Mouse (Mus musculus): Measurements from ENCODE around the gene Gpsm1. TPM values are rescaled to one million over a fixed set of nuclear protein-coding genes. Genes with fewer than 3 reads are reported as not detected.

Gene Gpsm1
- total RNA-seq, 2 experiments from 2014 or later = 50.5 to 61.3 TPM

- no peak for DNase-seq (ENCODE audit: low spot score in 2 of 2)
These were observed 23.2 kb downstream of the Gpsm1 start for GRCm38 (mm10) chr2:26338302-26339203.

- DNase-seq (ENCODE audit: low spot score in 2 of 2) = no peak
These were observed 23.9 kb downstream of the Gpsm1 start for GRCm38 (mm10) chr2:26339204-26339551.

GRCm38 (mm10) chr2:26341510-26341981 is 26.2 kb downstream of the Gpsm1 start:
- peak; percentile 31 to 63 for DNase-seq (ENCODE audit: low spot score in 2 of 2)

- peak; percentile 75 to 78 for DNase-seq (ENCODE audit: low spot score in 2 of 2)
These were observed 26.7 kb downstream of the Gpsm1 start for GRCm38 (mm10) chr2:26342044-26342443.

GRCm38 (mm10) chr2:26342609-26343490 is 27.5 kb downstream of the Gpsm1 start:
- DNase-seq (ENCODE audit: low spot score in 2 of 2) = no peak

- no peak for DNase-seq (ENCODE audit: low spot score in 2 of 2)
These were observed 32.9 kb downstream of the Gpsm1 start for GRCm38 (mm10) chr2:26348241-26348640.

- peak; percentile 93 to 95 for DNase-seq (ENCODE audit: low spot score in 2 of 2)
These were observed 36.3 kb downstream of the Gpsm1 start, which contains the start of gene Dnlz for GRCm38 (mm10) chr2:26351358-26352290. TSS of gene Dnlz (minus strand) at chr2:26352110.

GRCm38 (mm10) chr2:26352291-26352910 is 37.1 kb downstream of the Gpsm1 start:
- DNase-seq (ENCODE audit: low spot score in 2 of 2) = peak in 1 of 2 experiments; percentile 9

- DNase-seq (ENCODE audit: low spot score in 2 of 2) = peak in 1 of 2 experiments; percentile 4
These were observed 38.0 kb downstream of the Gpsm1 start for GRCm38 (mm10) chr2:26353066-26353980.

- no peak for DNase-seq (ENCODE audit: low spot score in 2 of 2)
These were observed 39.1 kb downstream of the Gpsm1 start for GRCm38 (mm10) chr2:26354401-26354800.

GRCm38 (mm10) chr2:26356231-26356630 is 40.9 kb downstream of the Gpsm1 start:
- DNase-seq (ENCODE audit: low spot score in 2 of 2) = no peak

GRCm38 (mm10) chr2:26356678-26357077 is 41.4 kb downstream of the Gpsm1 start:
- DNase-seq (ENCODE audit: low spot score in 2 of 2) = no peak

GRCm38 (mm10) chr2:26357484-26357883 is 42.2 kb downstream of the Gpsm1 start:
- DNase-seq (ENCODE audit: low spot score in 2 of 2) = no peak

- peak in 1 of 2 experiments; percentile 7 for DNase-seq (ENCODE audit: low spot score in 2 of 2)
These were observed 43.5 kb downstream of the Gpsm1 start for GRCm38 (mm10) chr2:26358667-26359320.

- peak in 1 of 2 experiments; percentile 1 for DNase-seq (ENCODE audit: low spot score in 2 of 2)
These were observed 44.7 kb downstream of the Gpsm1 start for GRCm38 (mm10) chr2:26359983-26360382.

- DNase-seq (ENCODE audit: low spot score in 2 of 2) = no peak
These were observed 45.5 kb downstream of the Gpsm1 start, which contains the start of gene Card9 for GRCm38 (mm10) chr2:26360772-26361171. TSS of gene Card9 (minus strand) at chr2:26360918.

GRCm38 (mm10) chr2:26362991-26363390 is 47.7 kb downstream of the Gpsm1 start:
- no peak for DNase-seq (ENCODE audit: low spot score in 2 of 2)

- DNase-seq (ENCODE audit: low spot score in 2 of 2) = no peak
These were observed 48.2 kb downstream of the Gpsm1 start for GRCm38 (mm10) chr2:26363481-26363880.

Data from left cerebral cortex, adult 18-20 months (tissue).